Mouse (Mus musculus) 3T3-L1 (cell line): ENCODE measurements around the gene Tjp2.

ENCODE experiments used
- DNase-seq: peaks from one replicate; pipeline ENCODE4 v3.0.0-alpha.2; 2015; ENCODE audit warnings: low read depth, low spot score

Gene Tjp2

GRCm38 (mm10) chr19:24180415-24180814 is 44.4 kb downstream of the Tjp2 start:
- DNase-seq, result no peak

- no peak for DNase-seq
Observed at GRCm38 (mm10) chr19:24178086-24178485, 46.7 kb downstream of the Tjp2 start.

- DNase-seq, result no peak
Observed at GRCm38 (mm10) chr19:24176692-24177091, 48.1 kb downstream of the Tjp2 start.

GRCm38 (mm10) chr19:24174896-24175295 is 49.9 kb downstream of the Tjp2 start:
- peak; percentile 83 for DNase-seq

- peak; percentile 88 for DNase-seq
Observed at GRCm38 (mm10) chr19:24173608-24174523, 51.0 kb downstream of the Tjp2 start.

- DNase-seq, result peak; percentile 56
Observed at GRCm38 (mm10) chr19:24173020-24173419, 51.8 kb downstream of the Tjp2 start.

GRCm38 (mm10) chr19:24168531-24168930 is 56.3 kb downstream of the Tjp2 start:
- DNase-seq, result no peak

- peak; percentile 88 for DNase-seq
Observed at GRCm38 (mm10) chr19:24166516-24167091, 58.2 kb downstream of the Tjp2 start.

- DNase-seq, result peak; percentile 31
Observed at GRCm38 (mm10) chr19:24163974-24164373, 60.9 kb downstream of the Tjp2 start.

GRCm38 (mm10) chr19:24160460-24160859 is 64.4 kb downstream of the Tjp2 start:
- DNase-seq, result no peak

GRCm38 (mm10) chr19:24159751-24160150 is 65.1 kb downstream of the Tjp2 start:
- no peak for DNase-seq

GRCm38 (mm10) chr19:24159334-24159733 is 65.5 kb downstream of the Tjp2 start:
- no peak for DNase-seq

GRCm38 (mm10) chr19:24156067-24156455 is 68.8 kb downstream of the Tjp2 start:
- peak; percentile 39 for DNase-seq

- DNase-seq, result no peak
Observed at GRCm38 (mm10) chr19:24155395-24156066, 69.3 kb downstream of the Tjp2 start.

GRCm38 (mm10) chr19:24153266-24154023 is 71.4 kb downstream of the Tjp2 start:
- peak; percentile 83 for DNase-seq

- DNase-seq, result no peak
Observed at GRCm38 (mm10) chr19:24144009-24144408, 80.8 kb downstream of the Tjp2 start.

GRCm38 (mm10) chr19:24142621-24143061 is 82.2 kb downstream of the Tjp2 start:
- no peak for DNase-seq

- DNase-seq, result no peak
Observed at GRCm38 (mm10) chr19:24140298-24140697, 84.5 kb downstream of the Tjp2 start.

GRCm38 (mm10) chr19:24137392-24137791 is 87.4 kb downstream of the Tjp2 start:
- no peak for DNase-seq

GRCm38 (mm10) chr19:24134991-24135390 is 89.8 kb downstream of the Tjp2 start:
- DNase-seq, result no peak

GRCm38 (mm10) chr19:24134144-24134911 is 90.5 kb downstream of the Tjp2 start:
- DNase-seq, result no peak
